Mouse (Mus musculus) heart, postnatal 0 days (tissue): ENCODE measurements around the gene Akap14.

Experiments used
- CTCF ChIP-seq: IDR thresholded peaks from 2 replicates; pipeline ENCODE4 v1.5.1; 2016; ENCODE audit warnings: antibody characterized with exemption, control low read depth, low read depth
- EP300 ChIP-seq: IDR thresholded peaks from 2 replicates; pipeline ENCODE4 v1.6.1; 2016; ENCODE audit warnings: antibody characterized with exemption, low read depth

GRCm38 (mm10) chrX:37168742-37169141 lies at the start of gene Akap14:
- TF ChIP-seq EP300 (no peak), CTCF (no peak)
